Mouse (Mus musculus): ENCODE measurements around the gene Saysd1. TPM values are rescaled to one million over a fixed set of nuclear protein-coding genes. Genes with fewer than 3 reads are reported as not detected.

Saysd1 gene
- total and polyA plus RNA-seq, 3 experiments, result 5.3 to 6.6 (median 5.9) TPM

DNA sequence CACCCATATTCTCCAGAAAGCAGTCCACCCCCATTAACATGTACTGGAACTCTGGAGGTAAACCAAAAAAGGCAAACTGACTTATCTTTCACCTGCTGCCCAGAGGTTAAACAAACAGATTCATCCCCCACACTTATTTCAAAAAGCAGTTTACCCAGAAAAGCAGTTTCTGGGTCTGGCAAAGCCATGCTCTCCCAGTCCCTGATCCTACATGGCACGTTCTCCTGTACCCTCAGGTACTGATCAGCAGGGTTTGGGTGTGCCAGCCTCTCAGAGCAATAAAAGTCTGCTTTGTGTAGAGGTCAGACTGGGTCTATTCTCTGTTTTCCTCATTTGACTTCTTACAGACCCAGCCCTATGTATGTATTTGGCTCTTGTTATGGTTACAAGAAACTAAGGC is 57.2 kb downstream of the Saysd1 start:
- no peak for TF ChIP-seq ETS1 (conservative IDR thresholded peaks at IDR 0.05; ENCODE audit: low read depth, low read length)
- no peak for TF ChIP-seq USF1 (IDR thresholded peaks at IDR 0.05; ENCODE audit: low read depth, low read length)
- no peak for TF ChIP-seq MAFK (IDR thresholded peaks at IDR 0.05; ENCODE audit: insufficient replicate concordance, low read length)
- no peak overlapping the region for H3K27ac ChIP-seq (ENCODE audit: insufficient read depth, low read depth)
- peaks cover 9 to 20% of the 10 kb centered on the region in 2 experiments; a peak in 2 of 4 replicates for H3K4me1 ChIP-seq (ENCODE audit: control insufficient read depth in 1 of 2, insufficient read depth in 2 of 2)
- in situ Hi-C loops (cut with MboI; ENCODE audit: low pct_ligation_motif_present, low pct_unique_long_range_greater_than_20kb, low sequenced_read_pairs) (no loop called here), dilution Hi-C loops (cut with MboI; ENCODE audit: extremely low pct_ligation_motif_present, extremely low pct_unique_long_range_greater_than_20kb, low sequenced_read_pairs) (no loop called here)
- H3K9me3 ChIP-seq (replicated peaks; ENCODE audit: low read length), result no peaks in the 10 kb centered on the region
- no peaks in the 10 kb centered on the region for H3K79me2 ChIP-seq (replicated peaks; ENCODE audit: control insufficient read depth, extremely low read depth, insufficient read depth, poor library complexity, severe bottlenecking)
- no peak overlapping the region for H3K9ac ChIP-seq (ENCODE audit: insufficient read depth, low read depth)
- H3K4me2 ChIP-seq (ENCODE audit: insufficient read depth, low read depth, poor library complexity, severe bottlenecking), result peak overlapping the region; percentile 72
- no peak for DNase-seq (ENCODE audit: extremely low read depth)
- no peaks in the 10 kb centered on the region for H3K27me3 ChIP-seq (replicated peaks)
- H3K36me3 ChIP-seq (replicated peaks in 1 of 2; ENCODE audit: control insufficient read depth in 1 of 2, insufficient read depth in 1 of 2, low read length in 1 of 2), result peaks cover 0 to 34% of the 10 kb centered on the region in 2 experiments
- H3K4me3 ChIP-seq (replicated peaks in 1 of 3; ENCODE audit: low read depth in 2 of 3, low read length in 2 of 3, poor library complexity in 1 of 3), result peak overlapping the region in 1 of 3 experiments; percentile 64

DNA sequence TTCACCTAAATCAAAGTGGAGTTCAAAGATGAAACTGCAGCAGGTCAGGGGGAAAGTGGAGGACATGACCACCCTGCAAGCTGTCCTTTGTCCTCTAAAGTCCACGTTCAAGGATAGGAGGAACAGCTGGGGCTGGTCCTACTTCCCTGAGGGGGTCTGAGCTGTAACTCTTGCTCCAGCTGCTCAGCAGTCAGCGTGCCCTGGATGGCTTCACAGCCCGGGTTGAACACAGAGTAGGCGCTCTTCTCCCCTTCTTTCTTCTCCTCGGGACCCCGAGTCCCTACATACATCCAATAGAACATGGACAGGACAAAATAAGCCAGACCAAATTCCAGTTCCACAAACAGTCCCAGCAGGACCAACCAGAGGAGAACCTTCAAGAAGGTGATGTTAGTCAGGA is 61.2 kb downstream of the Saysd1 start:
- DNase-seq (ENCODE audit: extremely low read depth), result no peak

DNA sequence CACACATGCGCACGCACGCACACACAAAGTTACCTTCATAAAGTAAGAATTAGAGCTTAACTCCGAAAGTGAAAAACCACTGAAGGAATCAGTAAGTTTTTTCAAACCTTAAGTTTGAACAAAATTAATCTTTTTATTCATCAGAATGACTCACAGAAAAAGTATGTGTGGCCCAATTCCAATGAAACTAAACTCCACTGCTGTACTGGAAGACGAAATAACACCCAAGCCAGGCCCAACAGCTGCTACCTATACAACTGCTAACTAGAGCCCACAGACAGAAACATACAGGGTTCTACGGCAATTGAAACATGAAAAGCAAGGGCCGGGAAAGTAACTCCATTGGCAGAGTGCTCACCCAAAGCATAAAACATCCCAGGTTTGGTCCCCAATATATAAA is 62.8 kb downstream of the Saysd1 start:
- Histone ChIP-seq H3K4me1 (ENCODE audit: control insufficient read depth in 1 of 2, insufficient read depth in 2 of 2) (peaks cover 0 to 30% of the 10 kb centered on the region in 2 experiments; a peak in 3 of 4 replicates), H3K36me3 (replicated peaks in 1 of 2; ENCODE audit: control insufficient read depth in 1 of 2, insufficient read depth in 1 of 2, low read length in 1 of 2) (peaks cover 0 to 33% of the 10 kb centered on the region in 2 experiments), H3K9ac (ENCODE audit: insufficient read depth, low read depth) (no peak overlapping the region), H3K79me2 (replicated peaks; ENCODE audit: control insufficient read depth, extremely low read depth, insufficient read depth, poor library complexity, severe bottlenecking) (no peaks in the 10 kb centered on the region), H3K4me2 (ENCODE audit: insufficient read depth, low read depth, poor library complexity, severe bottlenecking) (0 out of 2 replicates have a peak overlapping the region, but pooled peaks have one; percentile 45), H3K27me3 (replicated peaks) (no peaks in the 10 kb centered on the region), H3K4me3 (replicated peaks in 1 of 3; ENCODE audit: low read depth in 2 of 3, low read length in 2 of 3, poor library complexity in 1 of 3) (no peak overlapping the region), H3K27ac (ENCODE audit: insufficient read depth, low read depth) (peak overlapping the region; percentile 83; the same call in 1 of the 2 replicates), H3K9me3 (replicated peaks; ENCODE audit: low read length) (no peaks in the 10 kb centered on the region)
- TF ChIP-seq TBP (conservative IDR thresholded peaks at IDR 0.05; ENCODE audit: low read depth, low read length) (no peak), TCF12 (IDR thresholded peaks at IDR 0.05; ENCODE audit: low read depth, low read length) (0 out of 2 replicates have a peak, but pooled peaks have one; percentile 18), ETS1 (conservative IDR thresholded peaks at IDR 0.05; ENCODE audit: low read depth, low read length) (no peak), ZC3H11A (IDR thresholded peaks at IDR 0.05; ENCODE audit: low read depth, low read length) (no peak), NRF1 (IDR thresholded peaks at IDR 0.05; ENCODE audit: low read depth, low read length) (peak; percentile 76), CTCF (conservative IDR thresholded peaks at IDR 0.05 in 1 of 2, IDR thresholded peaks at IDR 0.05 in 1 of 2; ENCODE audit: low read depth in 2 of 2, low read length in 2 of 2) (no peak), RAD21 (IDR thresholded peaks at IDR 0.05; ENCODE audit: low read depth, low read length) (no peak)
- in situ Hi-C loops (cut with MboI; ENCODE audit: low pct_ligation_motif_present, low pct_unique_long_range_greater_than_20kb, low sequenced_read_pairs) (no loop called here), dilution Hi-C loops (cut with MboI; ENCODE audit: extremely low pct_ligation_motif_present, extremely low pct_unique_long_range_greater_than_20kb, low sequenced_read_pairs) (no loop called here)
- no peak for DNase-seq (ENCODE audit: extremely low read depth)

More for the DNA sequence above, 61.2 kb downstream of the Saysd1 start:
- Histone ChIP-seq H3K4me3 (replicated peaks in 1 of 3; ENCODE audit: low read depth in 2 of 3, low read length in 2 of 3, poor library complexity in 1 of 3) (no peak overlapping the region), H3K9me3 (replicated peaks; ENCODE audit: low read length) (no peaks in the 10 kb centered on the region), H3K4me2 (ENCODE audit: insufficient read depth, low read depth, poor library complexity, severe bottlenecking) (no peak overlapping the region), H3K4me1 (ENCODE audit: control insufficient read depth in 1 of 2, insufficient read depth in 2 of 2) (peaks cover 9 to 40% of the 10 kb centered on the region in 2 experiments; a peak in 3 of 4 replicates), H3K27me3 (replicated peaks) (no peaks in the 10 kb centered on the region), H3K27ac (ENCODE audit: insufficient read depth, low read depth) (no peak overlapping the region), H3K79me2 (replicated peaks; ENCODE audit: control insufficient read depth, extremely low read depth, insufficient read depth, poor library complexity, severe bottlenecking) (no peaks in the 10 kb centered on the region), H3K9ac (ENCODE audit: insufficient read depth, low read depth) (no peak overlapping the region), H3K36me3 (replicated peaks in 1 of 2; ENCODE audit: control insufficient read depth in 1 of 2, insufficient read depth in 1 of 2, low read length in 1 of 2) (peaks cover 0 to 34% of the 10 kb centered on the region in 2 experiments)
- in situ Hi-C loops (cut with MboI; ENCODE audit: low pct_ligation_motif_present, low pct_unique_long_range_greater_than_20kb, low sequenced_read_pairs), result no loop called here
- no peak for TF ChIP-seq POLR2A (IDR thresholded peaks at IDR 0.05; ENCODE audit: low read depth, low read length)
- no peak for TF ChIP-seq TCF12 (IDR thresholded peaks at IDR 0.05; ENCODE audit: low read depth, low read length)
- dilution Hi-C loops (cut with MboI; ENCODE audit: extremely low pct_ligation_motif_present, extremely low pct_unique_long_range_greater_than_20kb, low sequenced_read_pairs), result no loop called here

Data from CH12.LX (cell line).